Mouse (Mus musculus) forebrain, postnatal 0 days (tissue): ENCODE measurements at regions not wholly inside any gene's neighbourhood (a gene's known extent, or its start where the extent isn't known, plus 50 kb on each side); places are given as distances from the start of the nearest gene placed in this dataset.

ENCODE experiments used
- ATAC-seq: fragments of 200-750 bp; cut with Nextera tagmentation; 2 replicates; pipeline ENCODE4 v1.8.0; 2017; ENCODE audit warnings: mild to moderate bottlenecking, moderate library complexity
- DNase-seq: peaks from one replicate; pipeline ENCODE4 v3.0.0-alpha.2; 2015
- H3K27ac ChIP-seq: fragments of 300-500 bp; sonication (generic); 2 replicates; pipeline ENCODE4 v1.5.1; 2014; ENCODE audit warnings: low read depth, mild to moderate bottlenecking, antibody characterized with exemption, low read length, moderate library complexity, mixed read lengths
- H3K27me3 ChIP-seq: fragments of 300-500 bp; sonication (generic); 2 replicates; pipeline ENCODE4 v1.6.1; 2014; ENCODE audit warnings: mild to moderate bottlenecking, low read length, mixed read lengths; ENCODE audit not compliant: insufficient read depth
- H3K36me3 ChIP-seq: fragments of 300-500 bp; sonication (generic); 2 replicates; pipeline ENCODE4 v1.6.1; 2014; ENCODE audit warnings: mild to moderate bottlenecking, moderate library complexity; ENCODE audit not compliant: insufficient read depth
- H3K4me1 ChIP-seq: fragments of 300-500 bp; sonication (generic); 2 replicates; pipeline ENCODE4 v1.6.1; 2014; ENCODE audit warnings: antibody characterized with exemption; ENCODE audit not compliant: insufficient read depth
- H3K4me2 ChIP-seq: fragments of 300-500 bp; sonication (generic); 2 replicates; pipeline ENCODE4 v1.6.1; 2014; ENCODE audit warnings: low read depth, mild to moderate bottlenecking, moderate library complexity
- H3K4me3 ChIP-seq: fragments of 300-500 bp; sonication (generic); 2 replicates; pipeline ENCODE4 v1.5.1; 2014; ENCODE audit warnings: low read depth, low read length, mixed read lengths
- H3K9ac ChIP-seq: fragments of 300-500 bp; sonication (generic); 2 replicates; pipeline ENCODE4 v1.6.1; 2014; ENCODE audit warnings: mild to moderate bottlenecking
- H3K9me3 ChIP-seq: fragments of 300-500 bp; sonication (generic); 2 replicates; pipeline ENCODE4 v1.6.1; 2016; ENCODE audit warnings: low read length
- CTCF ChIP-seq: sonication (generic); IDR thresholded peaks from 2 replicates; pipeline ENCODE4 v1.5.1; 2016; ENCODE audit warnings: antibody characterized with exemption, control low read depth, low read depth
- WGBS: fragments of 180-500 bp; shearing (Covaris S2); extraction: QIAGEN DNeasy Blood & Tissue Kit; methylation state at CpG from one replicate; pipeline ENCODE4 v1.1.7; 2014; 5-methylcytosine and 5-hydroxymethylcytosine counted together

- 52% methylated on average over 9 of the region's 9 CpGs for WGBS
- ATAC-seq: peak; percentile 38
Measured at GRCm38 (mm10) chr3:146343649-146344401, 60.6 kb upstream of the Ssx2ip start.

GRCm38 (mm10) chr3:146344402-146345025 lies 59.9 kb upstream of the Ssx2ip start:
- H3K4me2 ChIP-seq: no peak overlapping the region
- WGBS: 68% methylated on average over 11 of the region's 11 CpGs
- no peak for ATAC-seq
- 0 out of 2 replicates have a peak overlapping the region, but pooled peaks have one; percentile 25 for H3K9ac ChIP-seq
- no peaks in the 10 kb centered on the region for H3K27me3 ChIP-seq
- no peaks in the 10 kb centered on the region for H3K9me3 ChIP-seq
- H3K4me3 ChIP-seq: no peak overlapping the region
- H3K27ac ChIP-seq: peak overlapping the region; percentile 86
- TF ChIP-seq CTCF: no peak
- peaks cover 5% of the 10 kb centered on the region; the same call in 1 of the 2 replicates for H3K4me1 ChIP-seq
- DNase-seq: no peak
- H3K36me3 ChIP-seq: no peaks in the 10 kb centered on the region

More at GRCm38 (mm10) chr3:146343649-146344401, 60.6 kb upstream of the Ssx2ip start:
- H3K27me3 ChIP-seq: no peaks in the 10 kb centered on the region
- no peak overlapping the region for H3K9ac ChIP-seq
- H3K4me3 ChIP-seq: no peak overlapping the region
- peak; percentile 78 for DNase-seq
- peaks cover 5% of the 10 kb centered on the region; the same call in 1 of the 2 replicates for H3K4me1 ChIP-seq
- H3K9me3 ChIP-seq: no peaks in the 10 kb centered on the region
- TF ChIP-seq CTCF: peak; percentile 78
- no peaks in the 10 kb centered on the region for H3K36me3 ChIP-seq
- peak overlapping the region; percentile 86 for H3K27ac ChIP-seq
- H3K4me2 ChIP-seq: no peak overlapping the region

GRCm38 (mm10) chr3:146345308-146345780 lies 59.1 kb upstream of the Ssx2ip start:
- Histone ChIP-seq H3K9ac (peak overlapping the region; percentile 72), H3K4me1 (peaks cover 5% of the 10 kb centered on the region; the same call in 1 of the 2 replicates), H3K27ac (peak overlapping the region; percentile 86), H3K27me3 (no peaks in the 10 kb centered on the region), H3K4me2 (peak overlapping the region; percentile 67), H3K9me3 (no peaks in the 10 kb centered on the region), H3K4me3 (peak overlapping the region; percentile 40), H3K36me3 (no peaks in the 10 kb centered on the region)
- peak; percentile 98 for TF ChIP-seq CTCF
- ATAC-seq (peak; percentile 93), DNase-seq (peak; percentile 93)
- WGBS: 1% methylated on average over 18 of the region's 18 CpGs

DNA sequence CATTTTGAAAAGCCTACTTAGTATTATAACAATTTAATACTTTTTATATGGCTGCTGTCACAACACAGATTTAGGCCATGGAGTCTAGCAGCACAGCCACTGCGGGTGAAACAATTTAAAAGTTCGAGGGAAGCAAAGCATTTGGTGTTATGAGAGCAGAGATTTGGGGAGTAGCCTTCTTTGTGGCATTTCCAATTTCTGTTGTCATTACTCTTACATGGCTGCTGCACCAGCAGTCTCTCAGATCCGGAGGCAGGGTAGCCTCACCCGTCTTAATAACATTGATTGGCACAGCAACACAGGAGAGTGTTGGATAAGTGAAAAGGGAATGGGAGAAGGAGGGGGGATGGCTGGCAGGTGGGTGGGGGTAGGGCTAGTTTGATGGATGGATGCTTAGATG lies 58.5 kb upstream of the Ssx2ip start:
- no peaks in the 10 kb centered on the region for H3K9me3 ChIP-seq
- peak overlapping the region; percentile 72; the same call in 1 of the 2 replicates for H3K9ac ChIP-seq
- H3K27ac ChIP-seq: peak overlapping the region; percentile 86
- 0 out of 2 replicates have a peak, but pooled peaks have one; percentile 8 for ATAC-seq
- WGBS: 25% methylated on average over 4 of the region's 4 CpGs
- H3K4me2 ChIP-seq: peak overlapping the region; percentile 67
- no peaks in the 10 kb centered on the region for H3K27me3 ChIP-seq
- DNase-seq: peak; percentile 32
- peak overlapping the region; percentile 40 for H3K4me3 ChIP-seq
- H3K4me1 ChIP-seq: peaks cover 5% of the 10 kb centered on the region; the same call in 1 of the 2 replicates
- no peaks in the 10 kb centered on the region for H3K36me3 ChIP-seq
- TF ChIP-seq CTCF: no peak

- Histone ChIP-seq H3K36me3 (no peaks in the 10 kb centered on the region), H3K4me3 (no peak overlapping the region), H3K9me3 (no peaks in the 10 kb centered on the region), H3K9ac (no peak overlapping the region), H3K4me1 (peaks cover 5% of the 10 kb centered on the region; the same call in 1 of the 2 replicates), H3K4me2 (no peak overlapping the region), H3K27me3 (no peaks in the 10 kb centered on the region), H3K27ac (no peak overlapping the region)
- ATAC-seq (no peak), DNase-seq (no peak)
- TF ChIP-seq CTCF: no peak
- 93% methylated on average over 3 of the region's 3 CpGs for WGBS
Measured at GRCm38 (mm10) chr3:146347311-146347710, 57.1 kb upstream of the Ssx2ip start.

- 85% methylated on average over 8 of the region's 8 CpGs for WGBS
- H3K4me2 ChIP-seq: no peak overlapping the region
- H3K9me3 ChIP-seq: no peaks in the 10 kb centered on the region
- ATAC-seq (no peak), DNase-seq (no peak)
- peaks cover 5% of the 10 kb centered on the region; the same call in 1 of the 2 replicates for H3K4me1 ChIP-seq
- H3K36me3 ChIP-seq: no peaks in the 10 kb centered on the region
- no peaks in the 10 kb centered on the region for H3K27me3 ChIP-seq
- H3K9ac ChIP-seq: no peak overlapping the region
- H3K4me3 ChIP-seq: no peak overlapping the region
- no peak overlapping the region for H3K27ac ChIP-seq
- TF ChIP-seq CTCF: no peak
Measured at GRCm38 (mm10) chr3:146348921-146349320, 55.5 kb upstream of the Ssx2ip start.

DNA sequence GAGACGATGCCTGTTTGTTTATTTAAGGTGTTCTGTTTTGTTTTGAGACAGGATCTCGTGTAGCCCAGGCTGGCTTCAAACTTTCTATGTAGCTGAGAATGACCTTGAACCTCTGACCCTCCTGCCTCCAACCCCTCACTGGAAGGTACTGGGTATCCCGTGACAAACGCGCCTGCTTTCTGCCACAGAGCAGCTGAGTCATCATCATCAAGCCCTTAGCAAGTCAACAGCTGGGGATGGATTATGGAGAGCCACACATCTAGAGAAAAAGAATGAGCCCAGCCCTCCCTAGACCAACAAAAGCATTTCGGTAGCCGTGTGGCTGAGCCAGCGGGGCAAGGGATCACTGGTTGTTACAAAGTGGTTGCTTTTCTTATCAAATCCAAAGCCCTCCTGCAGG lies 55.0 kb upstream of the Ssx2ip start:
- Histone ChIP-seq H3K4me2 (no peak overlapping the region), H3K9me3 (no peaks in the 10 kb centered on the region), H3K36me3 (no peaks in the 10 kb centered on the region), H3K27ac (no peak overlapping the region), H3K4me1 (peaks cover 5% of the 10 kb centered on the region; the same call in 1 of the 2 replicates), H3K4me3 (no peak overlapping the region), H3K27me3 (no peaks in the 10 kb centered on the region), H3K9ac (no peak overlapping the region)
- no peak for ATAC-seq
- DNase-seq: no peak
- 81% methylated on average over 8 of the region's 8 CpGs for WGBS
- TF ChIP-seq CTCF: no peak
